Mouse (Mus musculus) liver, embryonic 13.5 days (tissue): Measurements from ENCODE around the gene Acap1. TPM values are rescaled to one million over a fixed set of nuclear protein-coding genes. Genes with fewer than 3 reads are reported as not detected.

Experiments
- ATAC-seq: fragments of 200-750 bp; cut with Nextera tagmentation; 2 replicates; pipeline ENCODE4 v1.8.0; 2017; ENCODE audit warnings: low read depth, mild to moderate bottlenecking, moderate number of reproducible peaks, moderate library complexity
- DNase-seq: peaks from one replicate; pipeline ENCODE4 v3.0.0; 2022
- H3K27ac ChIP-seq: fragments of 300-500 bp; sonication (generic); 2 replicates; pipeline ENCODE4 v1.5.1; 2015; ENCODE audit warnings: moderate library complexity, mild to moderate bottlenecking, inconsistent platforms
- H3K27me3 ChIP-seq: fragments of 300-500 bp; sonication (generic); 2 replicates; pipeline ENCODE4 v1.6.1; 2015; ENCODE audit warnings: mild to moderate bottlenecking, inconsistent platforms
- H3K36me3 ChIP-seq: fragments of 300-500 bp; sonication (generic); 2 replicates; pipeline ENCODE4 v1.6.1; 2015; ENCODE audit warnings: mild to moderate bottlenecking, inconsistent platforms
- H3K4me1 ChIP-seq: fragments of 300-500 bp; sonication (generic); replicated peaks from 2 replicates; pipeline ENCODE4 v1.6.1; 2015; ENCODE audit warnings: inconsistent platforms
- H3K4me2 ChIP-seq: fragments of 300-500 bp; sonication (generic); 2 replicates; pipeline ENCODE4 v1.6.1; 2015; ENCODE audit warnings: inconsistent platforms, mild to moderate bottlenecking, moderate library complexity
- H3K4me3 ChIP-seq: fragments of 300-500 bp; sonication (generic); replicated peaks from 2 replicates; pipeline ENCODE4 v1.5.1; 2015; ENCODE audit warnings: mild to moderate bottlenecking, inconsistent platforms
- H3K9ac ChIP-seq: fragments of 300-500 bp; sonication (generic); 2 replicates; pipeline ENCODE4 v1.6.1; 2015; ENCODE audit warnings: mild to moderate bottlenecking, inconsistent platforms
- H3K9me3 ChIP-seq: fragments of 300-500 bp; sonication (generic); replicated peaks from 2 replicates; pipeline ENCODE4 v1.6.1; 2016; ENCODE audit warnings: inconsistent platforms
- WGBS: fragments of 180-500 bp; shearing (Covaris S2); methylation state at CpG from one replicate; pipeline ENCODE4 v1.1.7; 2015; ENCODE audit not compliant: insufficient replicate concordance; 5-methylcytosine and 5-hydroxymethylcytosine counted together
- polyA plus RNA-seq: library from polyadenylated mRNA; unstranded; fragments of >200 nt; fragmentation: Nextera tagmentation; extraction: Ambion mirVana; gene quantifications from 2 replicates; pipeline ENCODE4 v1.2.1, GENCODE M21; 2015

Acap1 gene
- polyA plus RNA-seq, 1 experiment from 2014 or later = 4.4 TPM

GRCm38 (mm10) chr11:69881787-69882670, 13.3 kb downstream of the Acap1 start:
- H3K9ac ChIP-seq = peak overlapping the region; percentile 75
- ATAC-seq = no peak
- no peak for DNase-seq
- peak overlapping the region; percentile 97 for H3K4me2 ChIP-seq
- H3K27ac ChIP-seq = peak overlapping the region; percentile 85
- H3K36me3 ChIP-seq = no peaks in the 10 kb centered on the region
- H3K27me3 ChIP-seq = 0 out of 2 replicates have a peak, but pooled peaks cover 4% of the 10 kb centered on the region
- 69% methylated on average over 21 of the region's 21 CpGs for WGBS
- no peaks in the 10 kb centered on the region for H3K9me3 ChIP-seq
- peak overlapping the region; percentile 66 for H3K4me3 ChIP-seq
- H3K4me1 ChIP-seq = peaks cover 88% of the 10 kb centered on the region

GRCm38 (mm10) chr11:69880853-69881603, 14.3 kb downstream of the Acap1 start, which contains the start of gene Kctd11:
Gene Kctd11, minus strand, starts transcription at chr11:69881406.
- Histone ChIP-seq H3K36me3 (no peaks in the 10 kb centered on the region), H3K9me3 (no peaks in the 10 kb centered on the region), H3K27me3 (0 out of 2 replicates have a peak, but pooled peaks cover 4% of the 10 kb centered on the region), H3K9ac (peak within 1 kb of the TSS; percentile 75), H3K27ac (peak within 1 kb of the TSS; percentile 85), H3K4me3 (peak within 1 kb of the TSS; percentile 66), H3K4me2 (peak within 1 kb of the TSS; percentile 97), H3K4me1 (peaks cover 88% of the 10 kb centered on the region)
- ATAC-seq (peak; percentile 77), DNase-seq (peak; percentile 78)
- WGBS = under 1% methylated on average over 46 of the region's 46 CpGs

GRCm38 (mm10) chr11:69880506-69880852, 14.9 kb downstream of the Acap1 start:
- peak; percentile 72 for DNase-seq
- WGBS = under 1% methylated on average over 18 of the region's 18 CpGs
- H3K27ac ChIP-seq = peak overlapping the region; percentile 85
- H3K4me3 ChIP-seq = peak overlapping the region; percentile 66
- H3K27me3 ChIP-seq = 0 out of 2 replicates have a peak, but pooled peaks cover 4% of the 10 kb centered on the region
- H3K36me3 ChIP-seq = no peaks in the 10 kb centered on the region
- peak overlapping the region; percentile 75 for H3K9ac ChIP-seq
- H3K9me3 ChIP-seq = no peaks in the 10 kb centered on the region
- peaks cover 89% of the 10 kb centered on the region for H3K4me1 ChIP-seq
- ATAC-seq = peak; percentile 46
- H3K4me2 ChIP-seq = peak overlapping the region; percentile 97

GRCm38 (mm10) chr11:69879711-69880110, 15.6 kb downstream of the Acap1 start:
- 73% methylated on average over 15 of the region's 15 CpGs for WGBS
- peak overlapping the region; percentile 97 for H3K4me2 ChIP-seq
- H3K9ac ChIP-seq = peak overlapping the region; percentile 75
- no peak for ATAC-seq
- no peaks in the 10 kb centered on the region for H3K9me3 ChIP-seq
- H3K27ac ChIP-seq = peak overlapping the region; percentile 85
- 0 out of 2 replicates have a peak, but pooled peaks cover 4% of the 10 kb centered on the region for H3K27me3 ChIP-seq
- H3K4me1 ChIP-seq = peaks cover 89% of the 10 kb centered on the region
- DNase-seq = no peak
- H3K36me3 ChIP-seq = no peaks in the 10 kb centered on the region
- H3K4me3 ChIP-seq = peak overlapping the region; percentile 66

- DNase-seq = peak; percentile 55
- peak overlapping the region; percentile 85 for H3K27ac ChIP-seq
- H3K9ac ChIP-seq = peak overlapping the region; percentile 75
- H3K36me3 ChIP-seq = no peaks in the 10 kb centered on the region
- ATAC-seq = peak; percentile 69
- H3K4me2 ChIP-seq = peak overlapping the region; percentile 97
- 25% methylated on average over 6 of the region's 6 CpGs for WGBS
- peak overlapping the region; percentile 66; the same call in 1 of the 2 replicates for H3K4me3 ChIP-seq
- no peaks in the 10 kb centered on the region for H3K9me3 ChIP-seq
- 0 out of 2 replicates have a peak, but pooled peaks cover 4% of the 10 kb centered on the region for H3K27me3 ChIP-seq
- peaks cover 88% of the 10 kb centered on the region for H3K4me1 ChIP-seq
Observed at GRCm38 (mm10) chr11:69878952-69879351, 16.4 kb downstream of the Acap1 start.

- Histone ChIP-seq H3K9ac (peak overlapping the region; percentile 75), H3K27ac (peak overlapping the region; percentile 85), H3K4me3 (0 out of 2 replicates have a peak overlapping the region, but pooled peaks have one; percentile 1), H3K9me3 (no peaks in the 10 kb centered on the region), H3K27me3 (0 out of 2 replicates have a peak, but pooled peaks cover 4% of the 10 kb centered on the region), H3K4me2 (peak overlapping the region; percentile 97), H3K4me1 (peaks cover 82% of the 10 kb centered on the region), H3K36me3 (no peaks in the 10 kb centered on the region)
- 77% methylated on average over 3 of the region's 3 CpGs for WGBS
- no peak for DNase-seq
- no peak for ATAC-seq
Observed at GRCm38 (mm10) chr11:69878399-69878798, 16.9 kb downstream of the Acap1 start.

- Histone ChIP-seq H3K27ac (peak within 1 kb of the TSS; percentile 85), H3K36me3 (no peaks in the 10 kb centered on the region), H3K27me3 (0 out of 2 replicates have a peak, but pooled peaks cover 4% of the 10 kb centered on the region), H3K9ac (peak within 1 kb of the TSS; percentile 75), H3K9me3 (no peaks in the 10 kb centered on the region), H3K4me2 (peak within 1 kb of the TSS; percentile 97), H3K4me3 (peak within 1 kb of the TSS; percentile 18; the same call in 1 of the 2 replicates), H3K4me1 (peaks cover 82% of the 10 kb centered on the region)
- ATAC-seq (no peak), DNase-seq (no peak)
- WGBS = 76% methylated on average over 11 of the region's 11 CpGs
Observed at GRCm38 (mm10) chr11:69877878-69878277, 17.5 kb downstream of the Acap1 start, which contains the start of gene Tmem95. Gene Tmem95, minus strand, starts transcription at chr11:69878018.

GRCm38 (mm10) chr11:69876867-69877266, 18.5 kb downstream of the Acap1 start:
- ATAC-seq (peak; percentile 21; the same call in 1 of the 2 replicates), DNase-seq (peak; percentile 82)
- H3K4me1 ChIP-seq = peaks cover 78% of the 10 kb centered on the region
- 0 out of 2 replicates have a peak, but pooled peaks cover 3% of the 10 kb centered on the region for H3K27me3 ChIP-seq
- no peaks in the 10 kb centered on the region for H3K9me3 ChIP-seq
- H3K4me2 ChIP-seq = peak overlapping the region; percentile 44
- peak overlapping the region; percentile 42; the same call in 1 of the 2 replicates for H3K9ac ChIP-seq
- peak overlapping the region; percentile 18; the same call in 1 of the 2 replicates for H3K4me3 ChIP-seq
- no peaks in the 10 kb centered on the region for H3K36me3 ChIP-seq
- 1% methylated on average over 12 of the region's 12 CpGs for WGBS
- peak overlapping the region; percentile 24; the same call in 1 of the 2 replicates for H3K27ac ChIP-seq

- ATAC-seq (no peak), DNase-seq (no peak)
- H3K9me3 ChIP-seq = no peaks in the 10 kb centered on the region
- H3K4me1 ChIP-seq = peaks cover 71% of the 10 kb centered on the region
- WGBS = 35% methylated on average over 7 of the region's 7 CpGs
- H3K27ac ChIP-seq = peak overlapping the region; percentile 60; the same call in 1 of the 2 replicates
- no peaks in the 10 kb centered on the region for H3K36me3 ChIP-seq
- no peaks in the 10 kb centered on the region for H3K27me3 ChIP-seq
- H3K9ac ChIP-seq = 0 out of 2 replicates have a peak overlapping the region, but pooled peaks have one; percentile 6
- peak overlapping the region; percentile 44; the same call in 1 of the 2 replicates for H3K4me2 ChIP-seq
- no peak overlapping the region for H3K4me3 ChIP-seq
Observed at GRCm38 (mm10) chr11:69876186-69876585, 19.2 kb downstream of the Acap1 start.

- Histone ChIP-seq H3K36me3 (no peaks in the 10 kb centered on the region), H3K27me3 (no peaks in the 10 kb centered on the region), H3K4me2 (no peak overlapping the region), H3K9ac (no peak overlapping the region), H3K9me3 (no peaks in the 10 kb centered on the region), H3K27ac (0 out of 2 replicates have a peak overlapping the region, but pooled peaks have one; percentile 16), H3K4me1 (peaks cover 48% of the 10 kb centered on the region), H3K4me3 (no peak overlapping the region)
- WGBS = 74% methylated on average over 4 of the region's 4 CpGs
- DNase-seq = no peak
- ATAC-seq = no peak
Observed at GRCm38 (mm10) chr11:69872451-69872850, 22.9 kb downstream of the Acap1 start.
